Mouse (Mus musculus) T-helper 1 cell (primary cell): ENCODE data around the gene M1ap.

Source experiments
- in situ Hi-C: fragments of 300-600 bp; cut with MboI, MseI; formaldehyde crosslinking; loops from one replicate; pipeline ENCODE4 v1.15.1; 2025; ENCODE audit warnings: high pct_unique_total_duplicates

M1ap gene

GRCm38 (mm10) chr6:83070311-83071219, 123.9 kb downstream of the M1ap start:
- in situ Hi-C loops = no loop called here

DNA sequence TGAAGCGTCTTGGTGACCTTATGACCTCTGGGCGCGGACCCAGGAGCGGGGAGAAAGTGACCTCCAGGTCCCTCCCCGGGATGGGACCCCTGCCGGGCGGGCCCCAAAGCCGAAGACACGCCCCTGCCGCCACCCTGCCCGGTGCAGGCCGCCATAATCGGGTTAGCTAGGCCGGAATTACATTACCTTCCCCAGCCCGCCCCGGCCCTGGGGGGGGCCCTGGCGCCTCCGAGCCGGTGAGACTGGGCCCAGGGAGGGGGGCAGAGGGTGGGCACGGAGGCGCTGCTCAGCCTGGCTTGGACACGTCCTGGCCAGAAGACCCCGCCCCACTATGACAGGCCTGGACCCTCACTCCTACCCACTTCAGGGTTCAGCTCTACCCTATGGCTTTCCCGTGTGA, 124.5 kb downstream of the M1ap start:
- in situ Hi-C loops = no loop called here

GRCm38 (mm10) chr6:83074979-83075378, 128.3 kb downstream of the M1ap start:
- in situ Hi-C loops = no loop called here

GRCm38 (mm10) chr6:83077630-83078323, 131.1 kb downstream of the M1ap start, which contains the start of gene Pcgf1:
Gene Pcgf1 (plus strand): TSS chr6:83077869.
- in situ Hi-C loops = no loop called here

DNA sequence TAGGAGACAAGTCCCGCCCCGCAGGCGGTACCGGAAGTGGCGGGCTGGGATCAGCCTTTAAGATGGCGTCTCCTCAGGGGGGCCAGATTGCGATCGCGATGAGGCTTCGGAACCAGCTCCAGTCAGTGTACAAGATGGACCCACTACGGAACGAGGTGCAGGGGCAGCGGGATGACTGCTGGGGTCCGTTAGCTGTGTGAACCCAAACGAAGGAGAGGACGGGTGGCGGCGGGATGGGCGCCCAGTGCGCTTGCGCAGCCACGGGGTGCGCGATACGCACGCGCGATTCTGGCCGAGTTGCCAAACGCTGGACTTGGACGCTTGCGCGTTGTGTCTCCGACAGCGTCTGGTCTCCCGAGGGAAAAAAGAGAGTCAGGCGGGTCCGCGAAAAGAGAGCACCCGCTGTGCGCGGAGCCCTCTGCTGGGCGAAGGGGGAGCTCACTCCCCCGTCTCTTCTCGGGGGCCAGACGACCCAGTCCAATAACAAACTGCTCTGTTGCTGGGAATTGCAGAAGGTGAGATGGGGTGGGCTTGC, 131.7 kb downstream of the M1ap start:
- in situ Hi-C loops = no loop called here
